17 mouse cellular contexts compared by ENCODE assay signal in genomic region chr2:167263931-167264330, GRCm38 (mm10). TPM values are rescaled to one million over a fixed set of nuclear protein-coding genes. Genes with fewer than 3 reads are reported as not detected.
DNase-seq lines count a peak whose midpoint lies in the region; ATAC-seq lines count a peak whose summit lies in the region.
"Had no signal": no experiment of that assay in that cellular context is flagged by ENCODE, and none has a peak within 500 bp of the region (broad histone marks: within the 10 kb centered on the region; RNA-seq: fewer than 3 reads in every experiment).

No protein-coding gene starts in this region.

- no peak for ATAC-seq in heart, embryonic 11.5 days (replicated peaks; ENCODE audit: insufficient number of reproducible peaks, low FRiP score, low TSS enrichment)
- ATAC-seq: forebrain, embryonic 13.5 days; hindbrain, embryonic 16.5 days had no signal

- H3K4me2 ChIP-seq in heart, embryonic 11.5 days: no peak overlapping the region
- H3K4me2 ChIP-seq: forebrain, embryonic 13.5 days; midbrain, embryonic 12.5 days had no signal

- no peak overlapping the region for H3K4me3 ChIP-seq in heart, embryonic 11.5 days (ENCODE audit: low read depth, low read length)
- H3K4me3 ChIP-seq: forebrain, embryonic 13.5 days; layer of hippocampus, adult 2 months; midbrain, embryonic 12.5 days had no signal

- no peaks in the 10 kb centered on the region for H3K27me3 ChIP-seq in heart, embryonic 11.5 days (ENCODE audit: control insufficient read depth, insufficient read depth, low read length)
- H3K27me3 ChIP-seq: forebrain, embryonic 13.5 days; midbrain, embryonic 12.5 days had no signal

- H3K36me3 ChIP-seq in heart, embryonic 11.5 days (ENCODE audit: control insufficient read depth, insufficient read depth, low read length): no peaks in the 10 kb centered on the region
- H3K36me3 ChIP-seq: midbrain, embryonic 12.5 days had no signal

- peak; percentile 1 to 2 for DNase-seq in gastrocnemius, adult 8-10 months (ENCODE audit: low spot score in 2 of 2)
- DNase-seq in gastrocnemius, postnatal 14 days: no peak
- DNase-seq in heart, postnatal 4 days: peak; percentile 5
- peak; percentile 2 for DNase-seq in thymus, postnatal 4 days
- no peak for DNase-seq in thymus, postnatal 0 days (ENCODE audit: low spot score)
- peak; percentile 2 for DNase-seq in ovary, postnatal 36 days (ENCODE audit: low spot score)
- DNase-seq: B cell, adult 2 months; cerebellum, adult 11-12 months; left cerebral cortex, postnatal 4 days; spleen, adult 18-20 months; thymus, postnatal 25 days had no signal

- no peak overlapping the region for H3K9ac ChIP-seq in heart, embryonic 11.5 days (ENCODE audit: low read depth, low read length)
- H3K9ac ChIP-seq: forebrain, embryonic 13.5 days; midbrain, embryonic 12.5 days had no signal

- 71% methylated on average over 11 of the region's 11 CpGs for WGBS in heart, embryonic 11.5 days (ENCODE audit: insufficient replicate concordance)

- peaks cover 9% of the 10 kb centered on the region; the same call in 1 of the 2 replicates for H3K4me1 ChIP-seq in heart, embryonic 11.5 days (ENCODE audit: control insufficient read depth, insufficient read depth, low read length)
- H3K4me1 ChIP-seq: forebrain, embryonic 13.5 days; midbrain, embryonic 12.5 days had no signal

- no peaks in the 10 kb centered on the region for H3K9me3 ChIP-seq in heart, embryonic 11.5 days (replicated peaks; ENCODE audit: control insufficient read depth, low read length)
- H3K9me3 ChIP-seq: forebrain, embryonic 13.5 days; midbrain, embryonic 12.5 days had no signal

- H3K27ac ChIP-seq in heart, embryonic 11.5 days (ENCODE audit: low read depth, low read length): no peak overlapping the region
- H3K27ac ChIP-seq: forebrain, embryonic 13.5 days; kidney, postnatal 0 days; layer of hippocampus, adult 2 months; midbrain, embryonic 12.5 days had no signal

- intact Hi-C loops in gastrocnemius, postnatal 14 days (cut with DNase I; ENCODE audit: low total_unique reads): no loop called here

RNA-seq across cellular contexts. Expression of gene Ptgis, which starts 23.5 kb away (rescaled TPM):
- 1 to 10 TPM; 1.1 to 3.3 (median 1.9) TPM for total RNA-seq in gastrocnemius, adult 8-10 months (2022)
- total RNA-seq in gastrocnemius, postnatal 14 days (2021): 10 to 100 TPM in 1 of 2 experiments, 1 to 10 TPM in 1; 8.0 to 11.1 TPM
- 10 to 100 TPM; 36.7 to 40.9 TPM for total RNA-seq in heart, postnatal 4 days (2021)
- 19.6 and 21.6 TPM in 2 replicates for polyA plus RNA-seq in heart, embryonic 11.5 days (2014; fragmentation: Nextera tagmentation; extraction: Ambion mirVana)
- 1.7 and 2.2 TPM in 2 replicates for polyA plus RNA-seq in thymus, postnatal 0 days (2015; fragmentation: Nextera tagmentation; extraction: Ambion mirVana)

Comparison
In these comparisons a context has a peak if more than half of its experiments do, and no peak if none do; other contexts are left out.
1. DNase-seq: peak in gastrocnemius, adult 8-10 months (2 of 2), heart, postnatal 4 days (single experiment), thymus, postnatal 4 days (single experiment) and ovary, postnatal 36 days (single experiment); none in gastrocnemius, postnatal 14 days (single experiment) and thymus, postnatal 0 days (single experiment).